In the genomic region with DNA sequence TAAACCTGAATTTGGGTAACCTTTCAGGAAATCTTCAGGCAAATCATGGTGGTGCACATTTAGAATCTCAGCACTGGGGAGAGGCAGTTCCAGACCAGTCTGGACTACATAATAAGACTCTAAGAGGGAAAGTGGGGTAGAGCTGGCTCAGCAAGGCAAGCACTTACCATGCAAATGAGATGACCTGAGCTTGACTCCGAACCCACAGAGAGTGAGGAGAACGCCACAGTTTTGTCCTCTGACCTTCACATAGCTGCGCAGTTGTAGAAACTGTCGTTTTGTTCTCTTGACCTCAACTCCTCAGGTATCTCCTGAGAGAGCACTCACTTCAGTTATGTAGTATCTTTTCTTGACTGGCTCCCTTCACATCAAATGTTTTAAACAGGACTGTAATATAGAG, we compare ENCODE assay signal across 26 mouse cellular contexts. TPM values are rescaled to one million over a fixed set of nuclear protein-coding genes. Genes with fewer than 3 reads are reported as not detected.
A peak's percentile ranks its signal among the peaks of the same experiment; 100 is the strongest.
DNase-seq lines count a peak whose midpoint lies in the region; ATAC-seq and TF ChIP-seq lines count a peak whose summit lies in the region.
"Had no signal": no experiment of that assay in that cellular context is flagged by ENCODE, and none has a peak within 500 bp of the region (broad histone marks: within the 10 kb centered on the region; RNA-seq: fewer than 3 reads in every experiment).

No protein-coding gene starts in this region.

- ATAC-seq in liver, embryonic 11.5 days (replicated peaks; ENCODE audit: low FRiP score) = no peak
- no peak for ATAC-seq in forebrain, embryonic 12.5 days (ENCODE audit: low FRiP score)
- ATAC-seq: forebrain, embryonic 13.5 days; forebrain, embryonic 15.5 days; forebrain, postnatal 0 days had no signal

- no peak overlapping the region for H3K4me2 ChIP-seq in liver, embryonic 11.5 days
- H3K4me2 ChIP-seq in forebrain, embryonic 12.5 days = no peak overlapping the region
- H3K4me2 ChIP-seq: embryonic facial prominence, embryonic 13.5 days; embryonic facial prominence, embryonic 15.5 days; forebrain, embryonic 13.5 days; forebrain, embryonic 15.5 days had no signal

- peak overlapping the region; percentile 61 for H3K27ac ChIP-seq in liver, adult 2 months (replicated peaks; ENCODE audit: insufficient read depth, low read depth, low read length)
- no peak overlapping the region for H3K27ac ChIP-seq in liver, embryonic 11.5 days (ENCODE audit: low read depth, low read length)
- H3K27ac ChIP-seq in ES-Bruce4 (ENCODE audit: insufficient read depth, low read length) = peak overlapping the region; percentile 76; the same call in 1 of the 2 replicates
- H3K27ac ChIP-seq in forebrain, embryonic 12.5 days = no peak overlapping the region
- H3K27ac ChIP-seq: embryonic facial prominence, embryonic 13.5 days; embryonic facial prominence, embryonic 15.5 days; forebrain, embryonic 10.5 days; forebrain, embryonic 13.5 days; forebrain, embryonic 15.5 days had no signal

- no peak for TF ChIP-seq POLR2A in liver, adult 2 months (IDR thresholded peaks at IDR 0.05; ENCODE audit: extremely low read depth, insufficient read depth, low read length)
- no peak for TF ChIP-seq POLR2A in ES-Bruce4 (IDR thresholded peaks at IDR 0.05; ENCODE audit: insufficient read depth, low read length)

- no peak overlapping the region for H3K4me3 ChIP-seq in liver, adult 2 months (ENCODE audit: insufficient read depth, low read depth, low read length)
- no peak overlapping the region for H3K4me3 ChIP-seq in liver, embryonic 11.5 days (ENCODE audit: low read depth, low read length)
- H3K4me3 ChIP-seq in E14TG2a.4 (replicated peaks; ENCODE audit: low read length) (0 out of 2 replicates have a peak overlapping the region, but pooled peaks have one; percentile 11), ES-Bruce4 (ENCODE audit: low read depth, low read length) (no peak overlapping the region)
- H3K4me3 ChIP-seq in forebrain, embryonic 12.5 days (replicated peaks) = no peak overlapping the region
- H3K4me3 ChIP-seq: embryonic facial prominence, embryonic 13.5 days; embryonic facial prominence, embryonic 15.5 days; erythroblast, embryonic 14.5 days; forebrain, embryonic 10.5 days; forebrain, embryonic 13.5 days; forebrain, embryonic 15.5 days had no signal

- H3K9me3 ChIP-seq in liver, embryonic 11.5 days (ENCODE audit: control insufficient read depth, low read length) = no peaks in the 10 kb centered on the region
- H3K9me3 ChIP-seq in E14TG2a.4 (ENCODE audit: low read length) (no peaks in the 10 kb centered on the region), ES-Bruce4 (replicated peaks; ENCODE audit: control insufficient read depth, insufficient read depth, low read length, poor library complexity, severe bottlenecking) (no peaks in the 10 kb centered on the region)
- no peaks in the 10 kb centered on the region for H3K9me3 ChIP-seq in forebrain, embryonic 12.5 days
- H3K9me3 ChIP-seq: embryonic facial prominence, embryonic 13.5 days; embryonic facial prominence, embryonic 15.5 days; forebrain, embryonic 10.5 days; forebrain, embryonic 13.5 days; forebrain, embryonic 15.5 days; G1E had no signal

- TF ChIP-seq EP300 in ES-Bruce4 (IDR thresholded peaks at IDR 0.05; ENCODE audit: insufficient read depth, low read depth, low read length) = peak; percentile 86

- no peak overlapping the region for H3K9ac ChIP-seq in liver, adult 2 months (ENCODE audit: low read depth, low read length)
- H3K9ac ChIP-seq in liver, embryonic 11.5 days (ENCODE audit: low read depth, low read length) = no peak overlapping the region
- no peak overlapping the region for H3K9ac ChIP-seq in ES-Bruce4 (ENCODE audit: low read depth, poor library complexity, severe bottlenecking)
- H3K9ac ChIP-seq in forebrain, embryonic 12.5 days = no peak overlapping the region
- H3K9ac ChIP-seq: embryonic facial prominence, embryonic 13.5 days; embryonic facial prominence, embryonic 15.5 days; forebrain, embryonic 13.5 days; forebrain, embryonic 15.5 days; forebrain, postnatal 0 days had no signal

- no peak for DNase-seq in liver, adult 2 months (ENCODE audit: extremely low read depth, low read depth, low spot score)
- no peak for DNase-seq in liver, embryonic 11.5 days (ENCODE audit: low spot score)
- DNase-seq in R1 (ENCODE audit: low read depth, low spot score) = peak; percentile 86
- DNase-seq in gastrocnemius, adult 8-10 months (ENCODE audit: low spot score in 2 of 2) = no peak
- DNase-seq in left cerebral cortex, adult 11 months (ENCODE audit: low spot score) = no peak
- DNase-seq: adrenal gland, adult 2 months; adrenal gland, postnatal 10 days; adrenal gland, postnatal 25 days; cerebellum, adult 11 months; cerebellum, adult 18-20 months; cerebellum, adult 8-10 months; cerebellum, adult 9-11 months; cerebellum, postnatal 14 days; cerebellum, postnatal 36 days; embryo, embryonic 11 days; forebrain, postnatal 0 days had no signal

- no peaks in the 10 kb centered on the region for H3K27me3 ChIP-seq in liver, adult 2 months (ENCODE audit: control insufficient read depth, insufficient read depth, low read length)
- no peaks in the 10 kb centered on the region for H3K27me3 ChIP-seq in liver, embryonic 11.5 days (replicated peaks; ENCODE audit: control insufficient read depth, insufficient read depth, low read length)
- H3K27me3 ChIP-seq in E14TG2a.4 (ENCODE audit: insufficient read depth, low read length) = no peaks in the 10 kb centered on the region
- no peaks in the 10 kb centered on the region for H3K27me3 ChIP-seq in ES-Bruce4 (ENCODE audit: control insufficient read depth, insufficient read depth, low read length, poor library complexity, severe bottlenecking)
- no peaks in the 10 kb centered on the region for H3K27me3 ChIP-seq in forebrain, embryonic 12.5 days
- H3K27me3 ChIP-seq: embryonic facial prominence, embryonic 13.5 days; embryonic facial prominence, embryonic 15.5 days; forebrain, embryonic 13.5 days; forebrain, embryonic 15.5 days had no signal

- H3K4me1 ChIP-seq in liver, adult 2 months (ENCODE audit: control insufficient read depth, insufficient read depth, low read length) = peaks cover 8% of the 10 kb centered on the region
- H3K4me1 ChIP-seq in liver, embryonic 11.5 days (replicated peaks; ENCODE audit: control insufficient read depth, insufficient read depth, low read length) = no peaks in the 10 kb centered on the region
- peaks cover 86% of the 10 kb centered on the region for H3K4me1 ChIP-seq in E14TG2a.4 (replicated peaks; ENCODE audit: low read depth, low read length)
- peaks cover 19% of the 10 kb centered on the region for H3K4me1 ChIP-seq in ES-Bruce4 (ENCODE audit: control insufficient read depth, insufficient read depth, low read length)
- H3K4me1 ChIP-seq in forebrain, embryonic 12.5 days = no peaks in the 10 kb centered on the region
- H3K4me1 ChIP-seq: embryonic facial prominence, embryonic 15.5 days; forebrain, embryonic 10.5 days; forebrain, embryonic 15.5 days had no signal

- TF ChIP-seq CTCF in liver, adult 2 months (IDR thresholded peaks at IDR 0.05; ENCODE audit: low read depth, low read length) = no peak
- TF ChIP-seq CTCF in E14TG2a.4 (conservative IDR thresholded peaks at IDR 0.05; ENCODE audit: low read length) (no peak), ES-Bruce4 (IDR thresholded peaks at IDR 0.05; ENCODE audit: low read depth, low read length) (no peak)

- WGBS in liver, adult 2 months = 70% methylated on average over 4 of the region's 4 CpGs
- 87% methylated on average over 4 of the region's 4 CpGs for WGBS in liver, embryonic 11.5 days
- WGBS in forebrain, embryonic 12.5 days = 96% methylated on average over 4 of the region's 4 CpGs

- H3K79me2 ChIP-seq in liver, adult 2 months (ENCODE audit: control insufficient read depth, insufficient read depth, low read length) = no peaks in the 10 kb centered on the region

- peaks cover 8% of the 10 kb centered on the region; the same call in 1 of the 2 replicates for H3K36me3 ChIP-seq in liver, adult 2 months (ENCODE audit: control insufficient read depth, insufficient read depth, low read length)
- 0 out of 2 replicates have a peak, but pooled peaks cover 2% of the 10 kb centered on the region for H3K36me3 ChIP-seq in liver, embryonic 11.5 days (ENCODE audit: control insufficient read depth, insufficient read depth, low read length)
- H3K36me3 ChIP-seq in E14TG2a.4 (ENCODE audit: insufficient read depth, low read length) = peaks cover 60% of the 10 kb centered on the region
- H3K36me3 ChIP-seq in ES-Bruce4 (ENCODE audit: control insufficient read depth, insufficient read depth, low read length, poor library complexity, severe bottlenecking) = peaks cover 6% of the 10 kb centered on the region; the same call in 1 of the 2 replicates
- peaks cover 38% of the 10 kb centered on the region for H3K36me3 ChIP-seq in forebrain, embryonic 12.5 days (replicated peaks)

RNA-seq across cellular contexts. Expression of a gene that starts 24.2 kb away (rescaled TPM):
- total RNA-seq in liver, adult 2 months (2014; rRNA removed) = 10.3 and 14.0 TPM in 2 replicates
- polyA plus RNA-seq in liver, adult 2 months (2012; rRNA removed) = 10.7 and 15.5 TPM in 2 replicates
- 25.4 and 25.8 TPM in 2 replicates for polyA plus RNA-seq in liver, embryonic 11.5 days (2014; fragmentation: Nextera tagmentation; extraction: Ambion mirVana)
- polyA plus RNA-seq in ES-Bruce4 (2011; ENCODE audit: insufficient read depth, insufficient read length, low read depth, missing spikeins) = 42.7 and 52.9 TPM in 2 replicates
- total RNA-seq in gastrocnemius, adult 8-10 months (2022) = 10 to 100 TPM in 1 of 4 experiments, 1 to 10 TPM in 3; 5.6 to 10.3 (median 7.2) TPM
- polyA plus RNA-seq in forebrain, embryonic 12.5 days (2016; fragmentation: Nextera tagmentation; extraction: Ambion mirVana) = 30.6 and 31.3 TPM in 2 replicates

RNA-seq across cellular contexts. Expression of a gene that starts 48.3 kb away (rescaled TPM):
- 236 and 490 TPM in 2 replicates for total RNA-seq in liver, adult 2 months (2014; rRNA removed)
- 782 and 968 TPM in 2 replicates for polyA plus RNA-seq in liver, adult 2 months (2012; rRNA removed)
- polyA plus RNA-seq in liver, embryonic 11.5 days (2014; fragmentation: Nextera tagmentation; extraction: Ambion mirVana) = 7.3 and 8.3 TPM in 2 replicates
- polyA plus RNA-seq in ES-Bruce4 (2011; ENCODE audit: insufficient read depth, insufficient read length, low read depth, missing spikeins) = 19.5 and 32.8 TPM in 2 replicates
- total RNA-seq in gastrocnemius, adult 8-10 months (2022) = 1 to 10 TPM in 1 of 4 experiments, under 1 TPM in 3; 0.31 to 1.4 (median 0.76) TPM
- polyA plus RNA-seq in forebrain, embryonic 12.5 days (2016; fragmentation: Nextera tagmentation; extraction: Ambion mirVana) = 2.6 and 2.7 TPM in 2 replicates
- polyA plus RNA-seq: G1E had no signal

Comparison
In these comparisons a context has a peak if more than half of its experiments do, and no peak if none do; other contexts are left out.
1. H3K27ac ChIP-seq: peak in liver, adult 2 months (single experiment) and ES-Bruce4 (single experiment); none in liver, embryonic 11.5 days (single experiment) and forebrain, embryonic 12.5 days (single experiment).
2. RNA of a gene that starts 48.3 kb away (polyA plus RNA-seq): 782 to 968 TPM in liver, adult 2 months; 19.5 to 32.8 TPM in ES-Bruce4, 7.3 to 8.3 TPM in liver, embryonic 11.5 days and 2.6 to 2.7 TPM in forebrain, embryonic 12.5 days; every median in the first group is over 10 times any median in the second.